Mouse (Mus musculus): ENCODE measurements at regions not wholly inside any gene's neighbourhood (a gene's known extent, or its start where the extent isn't known, plus 50 kb on each side); places are given as distances from the start of the nearest gene placed in this dataset.
A peak's percentile ranks its signal among the peaks of the same experiment; 100 is the strongest.

GRCm38 (mm10) chr13:93564902-93565301, 65.3 kb upstream of the Jmy start:
- DNase-seq (ENCODE audit: low read depth, low spot score) = no peak

DNA sequence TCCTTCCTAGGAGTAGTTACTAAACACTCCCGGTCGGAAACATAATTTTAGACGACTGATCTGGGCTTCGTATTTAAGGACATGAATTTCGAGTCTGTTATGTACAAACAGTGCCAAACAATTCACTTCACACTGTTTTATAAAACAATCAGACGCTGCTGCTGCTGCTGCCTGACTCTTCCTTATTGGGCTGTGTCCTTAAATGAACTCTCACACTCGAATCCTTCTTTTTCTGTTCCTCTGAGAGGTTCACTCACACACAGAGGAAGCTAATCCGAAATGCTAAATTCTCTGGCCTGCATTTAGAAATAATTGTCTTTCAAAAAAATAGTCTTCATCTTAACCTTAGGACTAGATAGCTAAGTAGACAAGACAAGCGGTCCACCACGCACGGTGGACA, 64.5 kb upstream of the Jmy start:
- DNase-seq (ENCODE audit: low read depth, low spot score) = no peak

- no peak for DNase-seq (ENCODE audit: low read depth, low spot score)
Measured at GRCm38 (mm10) chr13:93560282-93560681, 60.7 kb upstream of the Jmy start.

DNA sequence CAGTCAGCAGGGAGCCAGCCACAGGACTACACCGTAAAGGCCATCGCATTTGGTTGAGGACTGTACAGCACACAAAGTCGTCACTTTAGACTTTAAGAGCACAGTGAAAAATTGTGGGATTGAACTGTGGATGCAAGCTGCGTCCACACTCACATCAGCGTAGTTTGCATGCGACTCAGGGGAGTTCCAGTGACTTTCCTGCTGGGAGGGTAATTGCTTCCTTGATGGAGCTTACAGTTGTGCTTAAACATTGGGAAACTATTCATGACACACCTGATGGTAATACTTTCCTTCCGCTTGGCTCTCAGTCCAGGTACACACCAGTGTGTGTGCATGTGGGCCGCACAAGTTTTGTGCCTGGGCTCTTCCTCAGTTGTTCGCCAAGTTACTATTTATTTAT, 59.0 kb upstream of the Jmy start:
- peak; percentile 31 for DNase-seq (ENCODE audit: low read depth, low spot score)

DNA sequence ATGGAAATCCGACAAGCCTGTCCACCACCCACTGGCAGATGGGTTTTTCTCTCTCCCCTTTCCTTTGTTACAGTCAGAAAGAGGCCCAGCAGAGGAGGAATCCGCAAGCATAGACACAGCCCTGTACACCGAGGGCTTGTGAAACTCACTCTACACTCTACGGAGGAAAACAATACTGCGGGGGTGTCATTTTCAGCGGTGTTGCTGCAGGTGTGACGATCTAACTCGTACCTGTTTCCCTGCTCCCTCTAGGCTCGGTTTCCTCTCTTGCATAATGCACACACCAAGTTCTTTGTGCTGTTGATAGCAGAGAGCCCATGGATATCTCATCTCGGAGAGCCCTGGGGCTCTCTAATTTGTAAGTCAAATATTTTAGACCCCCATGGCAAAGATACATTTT, 56.5 kb upstream of the Jmy start:
- DNase-seq (ENCODE audit: low read depth, low spot score) = no peak

DNA sequence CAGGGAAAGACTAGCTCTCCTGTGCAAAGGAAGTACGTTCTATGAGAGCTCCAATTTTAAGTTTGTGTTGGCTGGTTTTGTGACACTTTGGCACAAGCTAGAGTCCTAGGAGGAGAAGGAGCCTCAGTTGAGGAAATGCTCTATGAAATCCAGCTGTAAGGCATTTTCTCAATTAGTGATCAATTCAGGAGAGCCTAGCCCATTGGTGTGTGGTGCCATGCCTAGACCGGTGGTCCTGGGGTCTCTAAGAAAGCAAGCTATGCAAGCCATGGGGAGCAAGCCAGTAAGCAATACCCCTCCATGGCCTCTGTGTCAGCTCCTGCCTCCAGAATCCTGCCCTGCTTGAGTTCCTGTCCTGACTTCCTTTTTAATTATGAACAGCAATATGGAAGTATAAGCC, 55.3 kb upstream of the Jmy start:
- DNase-seq (ENCODE audit: low read depth, low spot score) = no peak

- DNase-seq (ENCODE audit: low read depth, low spot score) = no peak
Measured at GRCm38 (mm10) chr13:93553932-93554331, 54.3 kb upstream of the Jmy start.

DNA sequence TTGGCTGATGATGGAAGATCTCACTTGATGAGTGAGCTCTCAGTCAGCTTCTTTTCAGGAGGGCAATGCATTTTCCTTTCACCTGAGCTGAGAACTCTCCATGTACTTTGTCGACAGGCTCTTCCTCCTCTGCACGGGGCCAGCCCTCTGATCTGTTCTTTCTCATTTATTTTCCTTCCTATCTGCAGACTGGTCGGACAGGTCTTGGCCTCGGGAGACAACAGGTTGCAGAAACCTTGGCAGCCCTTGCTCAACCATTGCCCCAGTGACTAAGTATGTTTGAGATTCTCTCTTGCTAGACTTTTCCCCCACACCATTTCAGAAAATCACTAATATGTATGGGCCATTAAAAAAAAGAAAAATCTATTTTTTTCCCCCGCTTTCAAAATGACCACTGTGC, 53.7 kb upstream of the Jmy start:
- DNase-seq (ENCODE audit: low read depth, low spot score) = no peak

- no peak for DNase-seq (ENCODE audit: low read depth, low spot score)
Measured at GRCm38 (mm10) chr13:93550311-93550710, 50.7 kb upstream of the Jmy start.

Data from ES-CJ7 (cell line).